Mouse (Mus musculus): ENCODE data around the gene Magohb. TPM values are rescaled to one million over a fixed set of nuclear protein-coding genes. Genes with fewer than 3 reads are reported as not detected.

Magohb gene
- 59.9 and 63.6 TPM in 2 replicates for polyA plus RNA-seq (2014; fragmentation: Nextera tagmentation; extraction: Ambion mirVana)

DNA sequence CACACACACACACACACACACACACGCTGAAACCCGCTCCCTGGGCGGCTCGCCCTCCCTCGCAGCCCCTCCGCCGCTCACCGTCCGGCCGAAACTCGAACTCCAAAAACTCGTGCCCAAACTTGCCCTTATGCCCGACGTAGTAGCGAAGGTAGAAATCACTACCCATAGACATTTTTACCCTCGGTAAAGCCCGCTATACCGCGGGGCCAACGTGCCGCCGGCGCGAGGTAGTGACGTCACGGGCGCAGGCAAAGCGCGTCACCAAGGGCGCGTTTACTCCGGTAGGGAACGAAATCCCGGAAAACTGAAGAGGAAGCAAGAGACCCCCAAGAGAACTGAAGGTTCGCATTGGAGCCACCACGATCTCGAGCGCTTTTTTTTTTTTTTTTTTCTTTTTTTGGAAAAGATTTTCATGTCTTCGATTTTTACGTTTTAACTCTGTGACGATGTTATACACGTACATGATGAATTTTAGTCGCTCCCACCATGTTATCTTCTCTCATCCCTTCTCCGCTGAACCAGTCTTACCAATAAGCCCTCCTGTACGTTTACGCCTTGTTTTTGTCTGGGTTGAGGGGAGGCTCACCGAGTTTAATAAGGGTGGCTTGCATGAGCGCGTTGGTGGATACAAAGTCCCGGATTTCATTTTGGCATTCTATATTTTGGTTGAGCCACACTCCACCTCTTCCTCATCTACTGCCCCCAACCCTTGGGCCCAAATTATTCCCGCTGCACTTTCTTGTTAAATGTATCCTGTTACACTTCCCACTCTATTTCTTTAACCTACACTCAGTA, at the start of gene Magohb:
Magohb (minus strand) TSS at position 254 of the 798 bp plus-strand sequence.
- no peaks in the 10 kb centered on the region for H3K27me3 ChIP-seq (replicated peaks; ENCODE audit: control insufficient read depth, insufficient read depth, low read length)
- peaks cover 6% of the 10 kb centered on the region for H3K4me1 ChIP-seq (replicated peaks; ENCODE audit: control insufficient read depth, insufficient read depth, low read length)
- ATAC-seq (replicated peaks; ENCODE audit: low FRiP score) = peak; percentile 75
- peak within 1 kb of the TSS; percentile 8; the same call in 1 of the 2 replicates for H3K27ac ChIP-seq (ENCODE audit: low read depth, low read length)
- H3K9me3 ChIP-seq (ENCODE audit: control insufficient read depth, low read length) = no peaks in the 10 kb centered on the region
- peak within 1 kb of the TSS; percentile 80 for H3K4me2 ChIP-seq
- peak within 1 kb of the TSS; percentile 74 for H3K4me3 ChIP-seq (ENCODE audit: low read depth, low read length)
- DNase-seq (ENCODE audit: low spot score) = peak; percentile 85
- 4% methylated on average over 47 of the region's 51 CpGs for WGBS
- H3K9ac ChIP-seq (ENCODE audit: low read depth, low read length) = peak within 1 kb of the TSS; percentile 75
- H3K36me3 ChIP-seq (ENCODE audit: control insufficient read depth, insufficient read depth, low read length) = peaks cover 3% of the 10 kb centered on the region; the same call in 1 of the 2 replicates

DNA sequence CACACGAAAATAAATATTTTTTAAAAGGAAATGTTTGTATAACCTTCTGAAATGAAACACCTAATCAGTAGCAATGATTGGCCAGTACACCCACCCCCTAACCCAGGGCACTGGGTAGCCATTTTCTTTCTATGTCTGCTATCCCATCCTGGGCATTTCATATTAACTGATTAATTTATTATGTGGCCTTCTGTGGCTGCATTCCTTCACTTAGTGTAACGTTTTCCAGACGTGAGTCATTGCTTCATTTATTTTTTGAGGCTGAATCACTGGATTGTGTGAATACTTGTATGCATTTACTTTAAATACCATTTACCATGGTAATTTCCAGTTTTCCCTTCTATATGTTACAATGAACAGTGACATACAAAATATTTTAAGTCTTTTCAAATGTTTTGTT, 47.0 kb upstream of the Magohb start:
- Histone ChIP-seq H3K4me3 (ENCODE audit: low read depth, low read length) (no peak overlapping the region), H3K9ac (ENCODE audit: low read depth, low read length) (no peak overlapping the region), H3K9me3 (ENCODE audit: control insufficient read depth, low read length) (no peaks in the 10 kb centered on the region), H3K4me2 (no peak overlapping the region), H3K4me1 (replicated peaks; ENCODE audit: control insufficient read depth, insufficient read depth, low read length) (no peaks in the 10 kb centered on the region), H3K27me3 (replicated peaks; ENCODE audit: control insufficient read depth, insufficient read depth, low read length) (no peaks in the 10 kb centered on the region), H3K27ac (ENCODE audit: low read depth, low read length) (no peak overlapping the region), H3K36me3 (ENCODE audit: control insufficient read depth, insufficient read depth, low read length) (no peaks in the 10 kb centered on the region)
- 59% methylated on average over 3 of the region's 3 CpGs for WGBS
- DNase-seq (ENCODE audit: low spot score) (no peak), ATAC-seq (replicated peaks; ENCODE audit: low FRiP score) (no peak)

DNA sequence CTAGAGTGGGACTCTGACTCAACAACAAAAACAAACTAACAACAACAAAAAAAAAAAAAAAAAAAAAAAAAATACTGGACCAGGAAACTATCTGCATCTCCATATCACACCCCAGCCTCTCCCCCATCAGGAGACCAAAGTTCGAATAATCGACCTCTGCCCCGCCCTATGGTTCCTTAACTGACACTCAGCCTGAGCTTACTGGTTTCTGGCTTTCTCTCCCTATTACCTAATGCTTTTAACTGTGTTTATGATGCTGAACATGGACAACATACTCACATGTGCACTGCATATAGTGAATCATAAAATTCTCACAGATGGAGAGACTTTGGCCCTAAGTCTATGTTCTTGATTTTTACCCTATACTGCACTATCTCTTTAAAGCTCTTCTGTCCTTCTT, 46.3 kb upstream of the Magohb start:
- Histone ChIP-seq H3K36me3 (ENCODE audit: control insufficient read depth, insufficient read depth, low read length) (no peaks in the 10 kb centered on the region), H3K27me3 (replicated peaks; ENCODE audit: control insufficient read depth, insufficient read depth, low read length) (no peaks in the 10 kb centered on the region), H3K4me1 (replicated peaks; ENCODE audit: control insufficient read depth, insufficient read depth, low read length) (no peaks in the 10 kb centered on the region), H3K4me2 (no peak overlapping the region), H3K9ac (ENCODE audit: low read depth, low read length) (no peak overlapping the region), H3K27ac (ENCODE audit: low read depth, low read length) (no peak overlapping the region), H3K4me3 (ENCODE audit: low read depth, low read length) (no peak overlapping the region), H3K9me3 (ENCODE audit: control insufficient read depth, low read length) (no peaks in the 10 kb centered on the region)
- WGBS = 75% methylated on average over 3 of the region's 3 CpGs
- ATAC-seq (replicated peaks; ENCODE audit: low FRiP score) (no peak), DNase-seq (ENCODE audit: low spot score) (no peak)

DNA sequence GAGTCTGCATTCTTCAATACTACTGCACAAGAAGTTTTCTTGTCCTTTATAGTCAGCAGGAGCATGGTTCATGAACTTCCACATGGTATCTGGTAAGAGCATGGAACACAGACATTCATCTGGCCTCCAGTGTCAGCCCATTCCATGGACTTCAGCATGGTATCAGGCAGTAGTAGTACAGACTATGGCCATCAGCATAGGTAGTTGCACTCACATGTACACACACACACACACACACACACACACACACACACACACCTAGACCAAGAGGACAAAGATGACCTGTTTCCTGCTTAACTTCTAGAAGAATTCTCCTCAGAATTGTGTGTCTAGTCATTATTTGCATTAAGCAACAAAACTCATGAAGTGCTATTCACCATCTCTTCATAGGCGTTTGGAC, 45.7 kb upstream of the Magohb start:
- no peak overlapping the region for H3K9ac ChIP-seq (ENCODE audit: low read depth, low read length)
- H3K36me3 ChIP-seq (ENCODE audit: control insufficient read depth, insufficient read depth, low read length) = no peaks in the 10 kb centered on the region
- no peaks in the 10 kb centered on the region for H3K9me3 ChIP-seq (ENCODE audit: control insufficient read depth, low read length)
- H3K4me2 ChIP-seq = no peak overlapping the region
- H3K4me3 ChIP-seq (ENCODE audit: low read depth, low read length) = no peak overlapping the region
- 57% methylated on average over 1 of the region's 1 CpGs for WGBS
- DNase-seq (ENCODE audit: low spot score) = no peak
- no peaks in the 10 kb centered on the region for H3K4me1 ChIP-seq (replicated peaks; ENCODE audit: control insufficient read depth, insufficient read depth, low read length)
- no peak overlapping the region for H3K27ac ChIP-seq (ENCODE audit: low read depth, low read length)
- no peak for ATAC-seq (replicated peaks; ENCODE audit: low FRiP score)
- no peaks in the 10 kb centered on the region for H3K27me3 ChIP-seq (replicated peaks; ENCODE audit: control insufficient read depth, insufficient read depth, low read length)

DNA sequence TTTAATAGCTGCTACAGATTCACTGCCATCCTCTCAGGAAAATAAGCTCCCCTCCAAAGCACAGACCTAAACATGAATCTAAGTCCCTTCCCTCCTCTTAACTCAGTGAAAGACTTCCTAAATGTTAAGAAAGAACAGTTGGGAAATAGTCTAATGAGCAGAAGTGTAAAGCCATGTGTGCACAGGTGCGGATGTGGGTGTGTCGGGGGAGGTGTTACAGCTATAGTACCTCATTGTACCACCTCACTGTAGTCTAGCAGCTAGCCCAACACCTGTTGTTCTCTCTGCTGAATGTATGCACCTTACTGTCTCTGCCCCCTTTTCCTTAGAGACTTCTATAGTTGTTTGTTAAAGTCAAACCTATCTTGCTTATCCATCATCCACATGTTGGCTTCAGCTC, 34.0 kb upstream of the Magohb start:
- Histone ChIP-seq H3K4me3 (ENCODE audit: low read depth, low read length) (no peak overlapping the region), H3K36me3 (ENCODE audit: control insufficient read depth, insufficient read depth, low read length) (no peaks in the 10 kb centered on the region), H3K27me3 (replicated peaks; ENCODE audit: control insufficient read depth, insufficient read depth, low read length) (no peaks in the 10 kb centered on the region), H3K27ac (ENCODE audit: low read depth, low read length) (no peak overlapping the region), H3K4me1 (replicated peaks; ENCODE audit: control insufficient read depth, insufficient read depth, low read length) (no peaks in the 10 kb centered on the region), H3K9ac (ENCODE audit: low read depth, low read length) (no peak overlapping the region), H3K9me3 (ENCODE audit: control insufficient read depth, low read length) (no peaks in the 10 kb centered on the region), H3K4me2 (no peak overlapping the region)
- ATAC-seq (replicated peaks; ENCODE audit: low FRiP score) (no peak), DNase-seq (ENCODE audit: low spot score) (no peak)
- WGBS = 88% methylated on average over 2 of the region's 2 CpGs

DNA sequence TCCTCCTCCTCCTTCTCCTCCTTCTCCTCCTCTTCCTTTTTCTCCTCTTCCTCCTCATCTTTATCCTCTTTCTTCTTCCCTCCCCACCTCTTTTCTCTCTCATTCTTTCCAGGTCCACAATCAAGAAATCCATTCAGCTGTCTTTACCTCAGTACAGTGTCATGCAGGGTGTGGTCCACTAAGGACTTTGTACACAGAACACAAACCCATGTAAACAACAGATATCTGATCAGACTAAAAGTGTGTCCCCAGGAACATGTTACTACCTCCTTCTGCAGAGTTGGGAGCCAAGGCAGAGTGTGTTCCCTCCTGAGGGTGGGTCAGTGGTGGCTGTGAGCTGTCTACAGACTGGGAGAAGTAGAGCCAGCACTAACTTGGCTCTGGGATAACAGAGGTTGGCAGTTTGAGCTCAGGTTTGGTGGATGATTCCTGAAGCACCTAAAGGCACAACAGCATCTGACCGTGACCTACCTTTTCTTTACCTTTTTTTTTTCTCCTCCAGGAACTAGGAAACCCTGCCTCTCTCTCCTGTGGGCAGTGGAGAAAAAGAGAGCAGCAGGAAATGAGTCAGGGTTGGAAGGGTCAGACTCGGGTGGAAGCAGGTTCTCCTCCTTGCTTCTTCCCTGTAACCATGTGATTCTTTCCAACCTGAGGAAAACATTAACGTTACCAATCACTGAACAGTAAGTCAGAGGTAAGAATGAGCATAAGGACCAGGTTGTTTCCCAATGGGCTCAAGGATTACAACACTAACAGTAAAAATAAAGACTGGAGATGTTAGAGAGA, 29.0 kb upstream of the Magohb start:
- no peak for ATAC-seq (replicated peaks; ENCODE audit: low FRiP score)

DNA sequence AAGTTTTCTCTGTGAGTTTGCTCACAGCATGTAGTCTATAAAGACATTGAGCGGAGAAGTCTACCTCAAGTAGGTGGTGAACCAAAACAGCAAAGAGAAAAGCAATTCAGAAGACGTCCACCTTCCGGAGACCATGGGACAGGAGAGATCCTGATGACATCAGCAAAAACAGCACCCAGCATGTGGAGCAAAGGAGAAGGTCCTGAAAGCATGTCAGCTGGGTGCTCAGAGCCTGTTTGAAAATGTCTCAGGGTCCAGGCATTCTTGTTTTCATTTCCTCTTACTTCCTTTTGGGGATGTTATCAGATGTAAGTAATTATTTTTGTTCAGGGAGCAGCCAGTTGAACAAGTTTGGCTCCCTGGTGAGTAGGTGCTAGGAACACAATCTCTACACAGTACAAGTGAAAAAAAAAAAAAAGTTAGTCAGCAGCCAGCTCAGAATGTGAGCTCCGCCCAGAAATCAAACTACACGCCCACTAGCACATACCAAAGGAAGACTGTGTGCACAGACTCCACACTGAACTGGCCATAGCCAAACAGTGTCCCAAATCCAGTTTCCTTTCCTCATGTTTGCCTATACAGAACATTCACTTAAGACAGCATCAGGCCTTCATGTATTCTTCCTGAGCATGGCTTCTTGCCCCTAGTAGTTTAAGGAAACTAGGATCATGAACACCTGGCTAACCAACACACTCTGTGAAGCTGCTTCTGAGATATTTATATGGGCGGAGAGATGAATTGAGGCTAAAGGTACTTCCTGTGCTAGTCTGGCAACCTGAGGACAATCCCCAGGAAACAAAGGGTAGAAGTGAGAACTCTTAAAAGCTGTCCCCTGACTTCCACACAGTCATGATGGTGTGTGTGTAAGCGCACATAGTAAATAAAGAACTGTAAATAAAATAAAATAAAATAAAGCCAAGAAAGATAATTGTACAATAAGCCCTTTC, 23.4 kb upstream of the Magohb start:
- no peak overlapping the region for H3K4me3 ChIP-seq (ENCODE audit: low read depth, low read length)
- H3K4me1 ChIP-seq (replicated peaks; ENCODE audit: control insufficient read depth, insufficient read depth, low read length) = no peaks in the 10 kb centered on the region
- ATAC-seq (replicated peaks; ENCODE audit: low FRiP score) = 0 out of 2 replicates have a peak, but pooled peaks have one; percentile 29
- no peaks in the 10 kb centered on the region for H3K27me3 ChIP-seq (replicated peaks; ENCODE audit: control insufficient read depth, insufficient read depth, low read length)
- H3K36me3 ChIP-seq (ENCODE audit: control insufficient read depth, insufficient read depth, low read length) = no peaks in the 10 kb centered on the region
- H3K9ac ChIP-seq (ENCODE audit: low read depth, low read length) = no peak overlapping the region
- no peaks in the 10 kb centered on the region for H3K9me3 ChIP-seq (ENCODE audit: control insufficient read depth, low read length)
- no peak for DNase-seq (ENCODE audit: low spot score)
- no peak overlapping the region for H3K4me2 ChIP-seq
- 74% methylated on average over 7 of the region's 7 CpGs for WGBS
- H3K27ac ChIP-seq (ENCODE audit: low read depth, low read length) = no peak overlapping the region

More for the DNA sequence above, 29.0 kb upstream of the Magohb start:
- Histone ChIP-seq H3K4me3 (ENCODE audit: low read depth, low read length) (no peak overlapping the region), H3K9ac (ENCODE audit: low read depth, low read length) (no peak overlapping the region), H3K36me3 (ENCODE audit: control insufficient read depth, insufficient read depth, low read length) (no peaks in the 10 kb centered on the region), H3K9me3 (ENCODE audit: control insufficient read depth, low read length) (no peaks in the 10 kb centered on the region), H3K4me2 (no peak overlapping the region), H3K27ac (ENCODE audit: low read depth, low read length) (no peak overlapping the region), H3K4me1 (replicated peaks; ENCODE audit: control insufficient read depth, insufficient read depth, low read length) (no peaks in the 10 kb centered on the region), H3K27me3 (replicated peaks; ENCODE audit: control insufficient read depth, insufficient read depth, low read length) (no peaks in the 10 kb centered on the region)
- WGBS = 65% methylated on average over 3 of the region's 3 CpGs
- DNase-seq (ENCODE audit: low spot score) = no peak

DNA sequence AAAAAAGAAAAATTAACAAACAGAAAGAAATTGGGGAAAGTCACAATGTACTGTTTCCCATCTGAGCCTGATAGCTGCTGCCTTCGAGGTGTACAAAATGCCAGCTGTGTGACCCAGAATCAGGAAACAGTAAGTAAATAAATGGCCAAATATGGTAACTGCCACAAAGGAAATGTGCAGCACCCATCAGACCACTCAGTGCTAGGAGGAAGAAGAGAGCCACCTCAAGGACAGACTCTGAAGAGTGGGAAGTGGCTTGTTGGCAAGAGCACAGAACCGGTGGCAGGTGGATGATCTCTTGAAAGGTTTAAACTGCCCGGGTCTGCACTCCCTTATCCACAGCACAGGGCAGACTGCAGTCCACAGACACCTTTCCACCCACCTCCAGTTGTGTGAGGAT, 15.0 kb upstream of the Magohb start:
- Histone ChIP-seq H3K4me1 (replicated peaks; ENCODE audit: control insufficient read depth, insufficient read depth, low read length) (no peaks in the 10 kb centered on the region), H3K27ac (ENCODE audit: low read depth, low read length) (no peak overlapping the region), H3K9ac (ENCODE audit: low read depth, low read length) (no peak overlapping the region), H3K9me3 (ENCODE audit: control insufficient read depth, low read length) (no peaks in the 10 kb centered on the region), H3K27me3 (replicated peaks; ENCODE audit: control insufficient read depth, insufficient read depth, low read length) (no peaks in the 10 kb centered on the region), H3K4me2 (no peak overlapping the region), H3K4me3 (ENCODE audit: low read depth, low read length) (no peak overlapping the region), H3K36me3 (ENCODE audit: control insufficient read depth, insufficient read depth, low read length) (no peaks in the 10 kb centered on the region)
- WGBS = 49% methylated on average over 3 of the region's 3 CpGs
- DNase-seq (ENCODE audit: low spot score) (no peak), ATAC-seq (replicated peaks; ENCODE audit: low FRiP score) (no peak)
